Mouse (Mus musculus): ENCODE measurements at regions not wholly inside any gene's neighbourhood (a gene's known extent, or its start where the extent isn't known, plus 50 kb on each side); places are given as distances from the start of the nearest gene placed in this dataset.

DNA sequence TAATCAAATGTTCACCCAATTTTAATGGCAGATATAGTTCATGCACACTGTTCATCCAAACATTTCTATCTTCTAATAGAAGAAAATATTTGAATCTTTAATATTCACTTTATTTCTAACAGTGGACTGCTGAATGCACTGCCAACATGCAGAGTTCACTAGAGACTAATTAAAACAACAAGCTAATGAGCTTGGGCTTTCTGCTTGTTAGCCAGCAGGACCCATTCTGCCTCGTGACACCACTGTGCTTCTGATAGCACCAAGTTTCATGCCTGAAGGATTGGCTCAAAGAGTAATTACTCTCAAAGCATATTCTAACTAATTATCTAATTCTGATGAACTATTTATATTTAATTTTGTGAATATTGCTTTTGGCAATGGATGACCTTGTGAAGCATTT, 1532.8 kb upstream of the Cntnap5a start:
- Histone ChIP-seq H3K4me2 (ENCODE audit: low read length) (no peak overlapping the region), H3K4me3 (replicated peaks; ENCODE audit: low read depth, low read length) (no peak overlapping the region), H3K27ac (replicated peaks; ENCODE audit: low read depth, low read length) (no peak overlapping the region), H3K36me3 (ENCODE audit: control insufficient read depth, insufficient read depth, low read length) (no peaks in the 10 kb centered on the region), H3K27me3 (ENCODE audit: control insufficient read depth, insufficient read depth, low read length) (no peaks in the 10 kb centered on the region), H3K4me1 (ENCODE audit: control insufficient read depth, insufficient read depth, low read length) (no peaks in the 10 kb centered on the region), H3K9me3 (ENCODE audit: control insufficient read depth, low read length) (no peaks in the 10 kb centered on the region), H3K9ac (replicated peaks; ENCODE audit: low read length) (no peak overlapping the region)
- DNase-seq (peak; percentile 14), ATAC-seq (ENCODE audit: low FRiP score, low TSS enrichment) (no peak)
- WGBS = 47% methylated on average over 1 of the region's 1 CpGs

- H3K27me3 ChIP-seq (ENCODE audit: control insufficient read depth, insufficient read depth, low read length) = no peaks in the 10 kb centered on the region
- DNase-seq (no peak), ATAC-seq (ENCODE audit: low FRiP score, low TSS enrichment) (no peak)
- no peaks in the 10 kb centered on the region for H3K9me3 ChIP-seq (ENCODE audit: control insufficient read depth, low read length)
- no peak overlapping the region for H3K27ac ChIP-seq (replicated peaks; ENCODE audit: low read depth, low read length)
- H3K9ac ChIP-seq (replicated peaks; ENCODE audit: low read length) = no peak overlapping the region
- H3K36me3 ChIP-seq (ENCODE audit: control insufficient read depth, insufficient read depth, low read length) = no peaks in the 10 kb centered on the region
- H3K4me3 ChIP-seq (replicated peaks; ENCODE audit: low read depth, low read length) = no peak overlapping the region
- H3K4me2 ChIP-seq (ENCODE audit: low read length) = no peak overlapping the region
- H3K4me1 ChIP-seq (ENCODE audit: control insufficient read depth, insufficient read depth, low read length) = no peaks in the 10 kb centered on the region
Measured at GRCm38 (mm10) chr1:114152855-114153254, 1531.7 kb upstream of the Cntnap5a start.
